Mouse (Mus musculus) liver, embryonic 14.5 days (tissue): ENCODE measurements around the gene Dcaf11.
A peak's percentile ranks its signal among the peaks of the same experiment; 100 is the strongest.

Experiments used
- CTCF ChIP-seq: IDR thresholded peaks from 2 replicates; pipeline ENCODE4 v1.5.1; 2016; ENCODE audit warnings: antibody characterized with exemption, low read depth, control low read depth
- EP300 ChIP-seq: IDR thresholded peaks from 2 replicates; pipeline ENCODE4 v1.6.1; 2016; ENCODE audit warnings: antibody characterized with exemption, low read depth

DNA sequence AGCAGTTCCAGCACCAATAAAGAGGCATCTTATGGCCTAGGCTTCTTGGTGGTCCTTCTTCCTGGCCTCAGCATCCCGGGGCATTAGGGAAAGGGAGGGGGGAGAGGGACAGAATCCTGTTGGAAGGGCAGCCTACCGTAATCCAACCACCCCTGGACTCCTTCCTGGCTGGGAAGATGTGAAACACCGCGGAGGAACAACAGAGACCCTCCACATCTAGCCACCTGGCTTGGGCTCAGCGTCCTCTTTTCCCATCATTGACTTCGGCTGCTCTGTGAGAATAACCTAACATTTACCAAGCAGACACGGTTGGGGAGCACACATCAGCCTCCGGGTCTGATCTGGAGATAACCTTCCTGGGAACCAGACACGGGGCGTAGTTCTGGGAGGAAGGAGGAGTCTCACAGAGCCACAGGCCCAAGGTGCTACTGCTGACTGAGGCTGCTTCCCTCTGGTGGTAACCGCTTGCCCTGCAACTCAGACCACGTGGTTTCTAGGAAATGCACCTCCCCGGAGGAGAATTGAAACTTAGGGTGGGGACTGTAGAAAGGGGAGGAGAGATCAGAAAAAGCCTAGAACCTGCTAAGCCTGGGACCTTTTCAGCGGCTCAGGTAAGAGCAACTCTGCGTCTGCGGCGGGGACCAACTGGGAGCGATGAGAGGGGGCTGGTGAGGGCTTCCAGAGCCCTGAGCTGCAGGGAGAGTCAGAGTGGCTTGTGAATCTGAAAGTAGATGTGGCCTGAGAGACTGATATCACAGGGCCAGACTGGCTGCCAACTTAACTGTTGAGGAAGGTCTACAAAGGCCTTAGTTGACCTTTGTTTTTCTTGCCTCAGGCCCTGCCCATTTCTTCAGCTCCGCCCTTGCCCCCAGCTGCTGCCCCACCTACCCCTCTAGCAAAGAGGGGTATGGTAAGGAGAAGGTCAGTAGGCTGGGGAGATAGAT lies 44.1 kb downstream of the Dcaf11 start:
- TF ChIP-seq CTCF (peak; percentile 99), EP300 (peak; percentile 61)
